Mouse (Mus musculus) small intestine, adult 2 months (tissue): ENCODE measurements around the gene Abl1. TPM values are rescaled to one million over a fixed set of nuclear protein-coding genes. Genes with fewer than 3 reads are reported as not detected.

Experiments
- H3K27ac ChIP-seq: fragments of 200-500 bp; 2 replicates; pipeline ENCODE4 v1.5.1; 2012; ENCODE audit warnings: low read depth, low read length, control low read depth, inconsistent platforms; ENCODE audit not compliant: insufficient read depth
- H3K27me3 ChIP-seq: fragments of 200-500 bp; 2 replicates; pipeline ENCODE4 v1.6.1; 2012; ENCODE audit warnings: mild to moderate bottlenecking, moderate library complexity, low read length, inconsistent platforms; ENCODE audit not compliant: control insufficient read depth, insufficient read depth
- H3K36me3 ChIP-seq: fragments of 200-500 bp; 2 replicates; pipeline ENCODE4 v1.6.1; 2012; ENCODE audit warnings: mild to moderate bottlenecking, low read length, control low read depth, inconsistent platforms; ENCODE audit not compliant: control insufficient read depth, insufficient read depth
- H3K4me1 ChIP-seq: fragments of 200-500 bp; 2 replicates; pipeline ENCODE4 v1.6.1; 2012; ENCODE audit warnings: low read length, inconsistent platforms, mixed read lengths; ENCODE audit not compliant: control insufficient read depth, insufficient read depth, insufficient read length
- H3K4me3 ChIP-seq: fragments of 200-500 bp; 2 replicates; pipeline ENCODE4 v1.5.1; 2012; ENCODE audit warnings: low read depth, mild to moderate bottlenecking, control low read depth, inconsistent platforms, low read length, moderate library complexity
- CTCF ChIP-seq: fragments of 200-500 bp; IDR thresholded peaks from 2 replicates; pipeline ENCODE4 v1.5.1; 2012; ENCODE audit warnings: low read depth, mild to moderate bottlenecking, control low read depth, inconsistent platforms, low read length, moderate library complexity, mixed read lengths; ENCODE audit not compliant: insufficient replicate concordance, insufficient read length; ENCODE audit errors: extremely low read depth
- POLR2A ChIP-seq: fragments of 200-500 bp; IDR thresholded peaks from 2 replicates; pipeline ENCODE4 v1.6.1; 2012; ENCODE audit warnings: low read depth, mild to moderate bottlenecking, control low read depth, inconsistent platforms, low read length, moderate library complexity
- WGBS: fragments of 180-500 bp; shearing (Covaris S2); methylation state at CpG from one replicate; pipeline ENCODE4 v1.1.7; 2018; 5-methylcytosine and 5-hydroxymethylcytosine counted together
- polyA plus RNA-seq: library from polyadenylated mRNA; depleted of rRNA; stranded (reverse); fragments of >200 nt; gene quantifications from 2 replicates; pipeline ENCODE4 v1.2.3, GENCODE M21; 2012; rRNA removed

The Abl1 gene
- polyA plus RNA-seq, result 28.0 and 55.5 TPM in 2 replicates

DNA sequence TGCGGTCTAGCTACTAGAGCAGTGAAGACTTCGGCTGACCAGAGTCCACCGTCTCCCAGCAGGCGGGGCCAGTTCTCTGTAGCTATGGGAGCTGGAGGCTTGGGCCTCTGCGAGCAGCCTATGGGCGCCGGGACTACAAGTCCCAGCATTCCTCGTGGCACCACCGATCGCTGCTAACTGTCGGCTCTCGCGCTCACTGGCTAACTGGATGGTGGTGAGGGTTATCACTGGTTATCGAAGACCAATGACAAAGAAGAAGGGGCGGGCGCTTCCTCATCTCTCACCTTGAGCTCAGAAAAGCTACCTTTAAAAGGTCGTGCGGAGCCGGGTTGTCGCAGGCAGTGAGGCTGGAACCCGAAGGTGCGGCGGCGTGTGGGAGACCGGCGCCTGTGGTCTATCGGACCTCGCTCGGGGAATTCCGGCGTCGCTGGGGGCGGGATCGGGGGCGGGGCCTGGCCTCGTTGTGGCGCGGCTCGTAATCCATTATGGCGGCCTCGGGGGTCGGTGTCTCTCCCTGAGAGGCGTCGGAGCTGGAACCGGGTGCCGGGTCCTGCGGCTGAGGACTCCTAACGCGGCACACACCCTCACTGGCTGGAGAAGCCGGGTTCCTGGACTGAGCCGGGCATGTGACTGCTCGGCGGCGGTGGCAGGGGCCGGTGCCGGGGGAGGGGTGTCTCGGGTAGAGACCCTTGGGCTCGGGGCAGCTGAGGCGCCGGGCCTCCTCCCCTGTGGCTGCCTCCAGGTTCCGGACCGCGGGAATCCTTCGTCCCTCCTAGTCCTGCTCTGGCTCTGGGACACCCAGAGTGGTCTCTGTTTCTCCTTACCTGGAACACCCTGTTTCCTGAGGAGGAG is at the start of gene Abl1:
Gene Abl1 (plus strand): TSS at position 303 of the 852 bp plus-strand sequence.
- Histone ChIP-seq H3K4me3 (peak within 1 kb of the TSS; percentile 83), H3K27ac (peak within 1 kb of the TSS; percentile 84), H3K4me1 (peaks cover 7% of the 10 kb centered on the region; the same call in 1 of the 2 replicates), H3K36me3 (peaks cover 3% of the 10 kb centered on the region; the same call in 1 of the 2 replicates), H3K27me3 (no peaks in the 10 kb centered on the region)
- WGBS, result under 1% methylated on average over 64 of the region's 64 CpGs
- TF ChIP-seq CTCF, result peak; percentile 24; the same call in 1 of the 2 replicates
- peak; percentile 92 for TF ChIP-seq POLR2A

DNA sequence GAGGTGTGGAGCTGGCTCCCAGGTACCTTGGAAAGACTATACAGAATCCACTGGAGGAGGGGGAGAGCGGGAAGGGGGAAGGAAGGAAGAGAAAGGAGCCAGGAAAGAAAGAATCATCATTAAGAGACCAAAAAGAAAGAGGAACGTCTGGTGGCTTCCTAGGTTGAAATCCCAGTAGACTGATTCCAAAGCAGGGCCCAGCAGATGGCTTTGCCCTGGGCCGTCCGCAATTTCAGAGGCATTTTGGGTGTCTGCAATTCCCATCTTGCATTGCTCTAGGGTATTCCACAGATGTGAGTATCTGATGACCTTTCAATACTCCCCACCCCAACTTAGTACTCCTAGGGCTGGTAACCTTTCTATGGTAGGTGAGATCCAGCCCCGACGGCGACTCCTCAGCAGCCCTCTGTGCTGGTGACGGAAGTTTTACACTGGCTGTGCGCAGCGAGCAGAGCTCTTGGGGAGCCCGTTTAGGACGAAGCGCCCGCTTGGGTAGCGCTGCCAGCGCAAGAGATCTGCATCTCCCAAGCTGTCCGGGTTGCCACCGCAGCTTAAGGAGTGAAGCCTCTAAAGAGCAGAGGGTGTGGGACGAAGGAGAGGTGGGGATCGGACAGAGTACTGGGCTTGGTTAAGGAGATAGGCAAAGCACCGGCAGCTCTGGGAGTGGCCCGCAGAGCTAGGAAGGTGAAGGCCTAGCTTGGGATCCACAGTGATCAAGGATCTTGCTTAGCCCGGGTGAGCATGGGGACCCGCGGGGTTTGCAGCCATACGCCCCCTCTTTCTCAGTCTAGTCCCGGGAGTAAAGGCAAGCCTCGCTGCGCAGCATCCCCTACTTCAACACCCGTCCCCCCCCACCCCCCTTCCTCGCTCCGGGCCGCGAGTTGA is 49.4 kb upstream of the Abl1 start:
- no peak overlapping the region for H3K27ac ChIP-seq
- H3K27me3 ChIP-seq, result peaks cover 99% of the 10 kb centered on the region
- H3K36me3 ChIP-seq, result no peaks in the 10 kb centered on the region
- H3K4me3 ChIP-seq, result no peak overlapping the region
- no peaks in the 10 kb centered on the region; the same call in 1 of the 2 replicates for H3K4me1 ChIP-seq
- 5% methylated on average over 34 of the region's 34 CpGs for WGBS
- TF ChIP-seq POLR2A (no peak), CTCF (no peak)

DNA sequence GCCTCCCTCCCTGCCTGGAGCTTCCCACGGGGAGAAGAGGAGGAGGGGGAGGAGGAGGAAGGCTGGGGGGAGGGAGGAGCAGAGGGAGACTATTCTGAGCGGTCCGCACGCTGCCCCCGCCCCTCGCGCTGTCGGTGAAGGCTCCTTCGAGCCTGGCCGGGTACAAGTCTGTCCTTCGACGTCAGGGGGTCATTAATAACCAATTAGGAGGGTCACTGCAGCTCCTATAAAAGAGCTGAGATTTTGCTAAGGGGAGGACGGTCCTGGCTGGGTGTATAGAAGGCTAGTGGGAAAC is 48.8 kb upstream of the Abl1 start:
- no peak overlapping the region for H3K27ac ChIP-seq
- H3K4me1 ChIP-seq, result no peaks in the 10 kb centered on the region; the same call in 1 of the 2 replicates
- WGBS, result 6% methylated on average over 13 of the region's 13 CpGs
- H3K27me3 ChIP-seq, result peaks cover 96% of the 10 kb centered on the region
- H3K4me3 ChIP-seq, result no peak overlapping the region
- TF ChIP-seq POLR2A (no peak), CTCF (no peak)
- H3K36me3 ChIP-seq, result no peaks in the 10 kb centered on the region

DNA sequence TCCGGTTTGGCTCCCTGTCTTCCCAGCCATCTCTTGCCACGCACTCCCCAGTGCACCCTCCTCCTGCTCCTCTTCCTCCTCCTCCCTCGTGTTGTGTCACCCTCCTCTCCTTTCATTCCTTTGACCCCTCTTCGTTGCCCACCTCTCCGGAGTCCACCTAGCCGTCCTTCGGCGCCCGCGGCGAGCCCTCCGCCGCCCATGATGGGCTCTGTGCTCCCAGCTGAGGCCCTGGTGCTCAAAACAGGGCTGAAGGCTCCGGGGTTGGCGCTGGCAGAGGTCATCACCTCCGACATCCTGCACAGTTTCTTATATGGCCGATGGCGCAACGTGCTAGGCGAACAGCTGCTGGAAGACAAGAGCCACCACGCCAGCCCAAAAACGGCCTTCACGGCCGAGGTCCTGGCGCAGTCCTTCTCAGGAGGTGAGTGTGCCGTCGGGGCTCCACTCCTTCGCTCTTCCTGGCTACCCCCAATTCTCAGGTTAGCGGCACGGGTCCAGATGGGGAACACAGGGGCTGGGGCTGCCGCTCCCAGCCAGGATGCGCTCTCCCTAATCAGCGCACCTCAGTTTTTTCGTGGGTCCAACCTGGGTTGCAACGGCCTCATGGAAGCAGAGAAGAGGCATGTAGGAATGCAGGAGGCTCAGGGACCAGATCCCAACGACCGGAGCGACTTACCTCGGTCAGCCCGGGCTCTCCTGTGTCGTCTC is 48.1 kb upstream of the Abl1 start, which contains the start of gene Prdm12:
Gene Prdm12 (plus strand): TSS at position 137 of the 708 bp plus-strand sequence.
- H3K27ac ChIP-seq, result no peak within 1 kb of the TSS

DNA sequence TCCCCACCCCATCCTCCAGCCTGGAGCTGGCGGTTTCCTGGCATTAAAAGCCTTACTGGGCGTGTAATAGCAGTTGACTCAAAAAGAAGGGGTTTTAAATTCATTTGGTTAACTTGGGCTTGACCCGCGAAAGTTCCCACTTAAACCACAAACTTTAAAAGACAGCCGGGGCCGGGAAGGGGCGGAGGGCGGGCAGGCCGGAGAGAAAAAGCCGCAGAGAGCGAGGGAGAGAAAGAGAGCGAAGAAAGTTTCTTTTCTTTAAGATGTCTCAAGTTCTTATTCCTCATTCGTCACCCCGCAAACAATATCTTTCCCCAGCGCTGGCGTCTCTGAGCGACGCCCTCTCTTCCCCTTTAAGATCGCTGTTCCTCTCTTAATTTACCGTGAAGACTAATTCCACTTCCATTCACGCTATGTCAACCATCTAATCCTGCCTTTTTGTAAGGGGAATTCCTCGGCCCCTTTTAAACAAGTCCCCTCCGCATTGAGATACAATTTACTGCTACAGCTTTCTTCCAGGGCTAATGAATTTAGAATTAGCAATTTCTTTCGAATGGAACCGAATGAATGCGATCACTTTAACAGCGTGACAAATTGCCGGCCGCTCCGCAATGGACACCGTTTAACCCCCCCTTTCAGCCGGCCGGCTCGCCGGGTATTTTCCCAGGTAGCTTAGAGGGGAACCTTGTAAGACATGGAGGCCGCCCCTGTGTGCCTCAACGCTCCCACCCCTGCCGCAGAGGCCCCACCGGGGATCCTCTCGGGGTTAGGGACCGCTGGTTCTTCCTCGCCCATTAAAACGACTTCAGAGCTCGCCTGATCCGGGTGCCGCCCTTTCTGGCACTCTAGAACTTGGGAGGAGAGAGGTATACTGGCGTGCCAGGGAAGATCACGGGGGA is 47.3 kb upstream of the Abl1 start:
- H3K27me3 ChIP-seq, result peaks cover 85% of the 10 kb centered on the region
- TF ChIP-seq POLR2A, result no peak
- no peak for TF ChIP-seq CTCF
- H3K4me3 ChIP-seq, result no peak overlapping the region
- H3K36me3 ChIP-seq, result no peaks in the 10 kb centered on the region
- no peak overlapping the region for H3K27ac ChIP-seq
- 2% methylated on average over 48 of the region's 48 CpGs for WGBS
- no peaks in the 10 kb centered on the region; the same call in 1 of the 2 replicates for H3K4me1 ChIP-seq

More for the DNA sequence above, 48.1 kb upstream of the Abl1 start, which contains the start of gene Prdm12:
- 5% methylated on average over 41 of the region's 41 CpGs for WGBS
- peaks cover 93% of the 10 kb centered on the region for H3K27me3 ChIP-seq
- H3K4me3 ChIP-seq, result no peak within 1 kb of the TSS
- H3K4me1 ChIP-seq, result no peaks in the 10 kb centered on the region; the same call in 1 of the 2 replicates
- TF ChIP-seq POLR2A (no peak), CTCF (no peak)
- no peaks in the 10 kb centered on the region for H3K36me3 ChIP-seq

DNA sequence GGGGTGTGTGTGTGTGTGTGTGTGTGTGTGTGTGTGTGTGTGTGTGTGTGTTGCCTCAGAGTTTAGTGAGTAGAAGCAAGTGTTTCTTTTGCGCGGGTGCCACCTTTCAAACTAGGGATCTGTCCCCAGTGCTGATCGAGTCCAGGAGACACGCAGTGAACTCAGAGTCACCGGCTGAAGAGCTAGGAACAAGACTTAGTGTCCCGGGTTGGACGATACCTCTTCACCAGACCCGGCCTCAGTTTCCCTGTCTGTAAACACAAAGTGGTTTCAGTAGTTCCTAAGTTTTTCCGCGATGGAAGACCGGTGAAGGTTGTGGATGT is 46.7 kb upstream of the Abl1 start:
- Histone ChIP-seq H3K27me3 (peaks cover 82% of the 10 kb centered on the region), H3K4me3 (no peak overlapping the region)
- no peak for TF ChIP-seq POLR2A
- TF ChIP-seq CTCF, result no peak

More for the DNA sequence above, 46.7 kb upstream of the Abl1 start:
- 6% methylated on average over 11 of the region's 11 CpGs for WGBS
- Histone ChIP-seq H3K4me1 (no peaks in the 10 kb centered on the region; the same call in 1 of the 2 replicates), H3K27ac (no peak overlapping the region), H3K36me3 (no peaks in the 10 kb centered on the region)
